Comparison of ENCODE assay signal across 20 mouse cellular contexts in the genomic region with DNA sequence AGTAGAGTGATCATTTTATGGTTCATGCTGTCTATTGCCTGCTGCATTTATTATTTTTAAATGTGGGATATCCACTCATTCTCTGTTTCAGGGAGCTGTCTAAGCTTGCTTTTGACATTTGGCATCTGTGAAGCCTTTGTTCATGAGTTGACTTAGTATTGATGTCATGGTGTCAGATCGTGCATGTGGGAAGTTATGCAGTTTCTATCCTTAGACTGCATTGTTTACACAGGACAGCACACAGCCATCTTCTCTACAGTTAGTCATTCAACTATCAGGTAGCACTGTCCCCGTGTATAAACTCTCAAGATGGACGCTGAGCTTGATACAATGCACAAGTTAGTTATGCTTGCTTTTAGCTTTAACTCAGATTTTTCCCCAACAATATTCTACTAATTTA.
"Had no signal": no experiment of that assay in that cellular context is flagged by ENCODE, and none has a peak within 500 bp of the region (broad histone marks: within the 10 kb centered on the region; RNA-seq: fewer than 3 reads in every experiment).

No protein-coding gene starts in this region.

- H3K4me3 ChIP-seq: gastrocnemius, adult 2 months; heart, embryonic 10.5 days; heart, embryonic 12.5 days; hindbrain, embryonic 10.5 days; hindbrain, embryonic 12.5 days; intestine, embryonic 15.5 days; layer of hippocampus, adult 2 months; left cerebral cortex, adult 2 months; limb, embryonic 10.5 days; limb, embryonic 12.5 days had no signal

- DNase-seq: gastrocnemius, adult 2 months; gastrocnemius, postnatal 10 days; gastrocnemius, postnatal 25 days; heart, postnatal 4 days; kidney, adult 18-20 months; kidney, postnatal 4 days had no signal

- H3K27me3 ChIP-seq: heart, embryonic 12.5 days; hindbrain, embryonic 12.5 days; intestine, embryonic 15.5 days; limb, embryonic 12.5 days had no signal

- H3K4me2 ChIP-seq: heart, embryonic 12.5 days; hindbrain, embryonic 12.5 days; hindbrain, embryonic 14.5 days; intestine, embryonic 15.5 days; limb, embryonic 12.5 days had no signal

- H3K9me3 ChIP-seq: heart, embryonic 10.5 days; heart, embryonic 12.5 days; intestine, embryonic 15.5 days; limb, embryonic 10.5 days had no signal

- H3K27ac ChIP-seq: gastrocnemius, adult 2 months; heart, embryonic 10.5 days; hindbrain, embryonic 10.5 days; hindbrain, embryonic 12.5 days; hindbrain, embryonic 14.5 days; intestine, embryonic 15.5 days; layer of hippocampus, adult 2 months; left cerebral cortex, adult 2 months; limb, embryonic 10.5 days; limb, embryonic 12.5 days had no signal

- H3K4me1 ChIP-seq: hindbrain, embryonic 10.5 days; hindbrain, embryonic 12.5 days; intestine, embryonic 15.5 days; limb, embryonic 10.5 days; limb, embryonic 12.5 days had no signal

- ATAC-seq: forebrain, embryonic 16.5 days; hindbrain, embryonic 16.5 days; inflammation-experienced regulatory T-cells, adult 6 months; intestine, embryonic 15.5 days; intestine, postnatal 0 days had no signal

- H3K9ac ChIP-seq: heart, embryonic 12.5 days; hindbrain, embryonic 12.5 days; hindbrain, embryonic 14.5 days; intestine, embryonic 15.5 days; limb, embryonic 12.5 days had no signal

- H3K36me3 ChIP-seq: heart, embryonic 10.5 days; heart, embryonic 12.5 days; hindbrain, embryonic 10.5 days; hindbrain, embryonic 12.5 days; intestine, embryonic 15.5 days; limb, embryonic 10.5 days; limb, embryonic 12.5 days had no signal
